Mouse (Mus musculus) forebrain, embryonic 13.5 days (tissue): ENCODE results near the gene Zkscan5. TPM values are rescaled to one million over a fixed set of nuclear protein-coding genes. Genes with fewer than 3 reads are reported as not detected.
"Not testable (repeated sequence)": the region's sequence is repeated elsewhere in the genome, so short reads cannot be mapped to it uniquely, and the experiment has no call there.

Source experiments
- ATAC-seq: fragments of 200-750 bp; cut with Nextera tagmentation; 2 replicates; pipeline ENCODE4 v1.8.0; 2017
- H3K27ac ChIP-seq: fragments of 300-500 bp; sonication (generic); 2 replicates; pipeline ENCODE4 v1.5.1; 2015; ENCODE audit warnings: inconsistent platforms, mild to moderate bottlenecking, moderate library complexity
- H3K27me3 ChIP-seq: fragments of 300-500 bp; sonication (generic); 2 replicates; pipeline ENCODE4 v1.6.1; 2015; ENCODE audit warnings: mild to moderate bottlenecking, inconsistent platforms
- H3K36me3 ChIP-seq: fragments of 300-500 bp; sonication (generic); 2 replicates; pipeline ENCODE4 v1.6.1; 2015; ENCODE audit warnings: mild to moderate bottlenecking, inconsistent platforms; ENCODE audit not compliant: poor library complexity, severe bottlenecking
- H3K4me1 ChIP-seq: fragments of 300-500 bp; sonication (generic); 2 replicates; pipeline ENCODE4 v1.6.1; 2015; ENCODE audit warnings: inconsistent platforms
- H3K4me2 ChIP-seq: fragments of 300-500 bp; sonication (generic); 2 replicates; pipeline ENCODE4 v1.6.1; 2015; ENCODE audit warnings: inconsistent platforms, mild to moderate bottlenecking, moderate library complexity
- H3K4me3 ChIP-seq: fragments of 300-500 bp; sonication (generic); 2 replicates; pipeline ENCODE4 v1.5.1; 2015; ENCODE audit warnings: mild to moderate bottlenecking, inconsistent platforms
- H3K9ac ChIP-seq: fragments of 300-500 bp; sonication (generic); 2 replicates; pipeline ENCODE4 v1.6.1; 2015; ENCODE audit warnings: mild to moderate bottlenecking, inconsistent platforms
- H3K9me3 ChIP-seq: fragments of 300-500 bp; sonication (generic); replicated peaks from 2 replicates; pipeline ENCODE4 v1.6.1; 2016; ENCODE audit warnings: inconsistent platforms
- WGBS: fragments of 180-500 bp; shearing (Covaris S2); methylation state at CpG from one replicate; pipeline ENCODE4 v1.1.7; 2015; 5-methylcytosine and 5-hydroxymethylcytosine counted together
- polyA plus RNA-seq: library from polyadenylated mRNA; unstranded; fragments of >200 nt; fragmentation: Nextera tagmentation; extraction: Ambion mirVana; gene quantifications from 2 replicates; pipeline ENCODE4 v1.2.1, GENCODE M21; 2015

The Zkscan5 gene
- polyA plus RNA-seq, 1 experiment from 2014 or later = 16.6 TPM

GRCm38 (mm10) chr5:145191962-145192361 is 12.4 kb upstream of the Zkscan5 start, which contains the start of gene Atp5j2:
Gene Atp5j2, minus strand, starts transcription at chr5:145192062.
- H3K36me3 ChIP-seq = peaks cover 42% of the 10 kb centered on the region
- no peak for ATAC-seq
- H3K27me3 ChIP-seq = no peaks in the 10 kb centered on the region
- peak within 1 kb of the TSS; percentile 80 for H3K27ac ChIP-seq
- no peaks in the 10 kb centered on the region for H3K9me3 ChIP-seq
- peak within 1 kb of the TSS; percentile 96 for H3K9ac ChIP-seq
- peaks cover 21% of the 10 kb centered on the region for H3K4me1 ChIP-seq
- 78% methylated on average over 2 of the region's 2 CpGs for WGBS
- H3K4me3 ChIP-seq = peak within 1 kb of the TSS; percentile 89
- peak within 1 kb of the TSS; percentile 90 for H3K4me2 ChIP-seq

GRCm38 (mm10) chr5:145200387-145200786 is 4.0 kb upstream of the Zkscan5 start:
- ATAC-seq = no peak
- H3K27me3 ChIP-seq = no peaks in the 10 kb centered on the region
- H3K4me1 ChIP-seq = peaks cover 17% of the 10 kb centered on the region
- H3K36me3 ChIP-seq = peaks cover 24% of the 10 kb centered on the region
- peak overlapping the region; percentile 97 for H3K4me2 ChIP-seq
- peak overlapping the region; percentile 69; the same call in 1 of the 2 replicates for H3K4me3 ChIP-seq
- no peak overlapping the region for H3K27ac ChIP-seq
- H3K9ac ChIP-seq = no peak overlapping the region
- H3K9me3 ChIP-seq = no peaks in the 10 kb centered on the region
- 81% methylated on average over 7 of the region's 7 CpGs for WGBS

GRCm38 (mm10) chr5:145201321-145201991 is 2.9 kb upstream of the Zkscan5 start, which contains the start of gene Zkscan14:
Gene Zkscan14, minus strand, starts transcription at chr5:145201868.
- Histone ChIP-seq H3K27ac (no peak within 1 kb of the TSS; the same call in 1 of the 2 replicates), H3K9me3 (no peaks in the 10 kb centered on the region), H3K9ac (peak within 1 kb of the TSS; percentile 74), H3K4me3 (peak within 1 kb of the TSS; percentile 69), H3K36me3 (peaks cover 13% of the 10 kb centered on the region), H3K27me3 (no peaks in the 10 kb centered on the region), H3K4me1 (peaks cover 25% of the 10 kb centered on the region), H3K4me2 (peak within 1 kb of the TSS; percentile 97)
- ATAC-seq = peak; percentile 14; the same call in 1 of the 2 replicates
- WGBS = 2% methylated on average over 37 of the region's 37 CpGs

GRCm38 (mm10) chr5:145202446-145202845 is 1.9 kb upstream of the Zkscan5 start:
- H3K4me3 ChIP-seq = no peak overlapping the region
- no peak overlapping the region for H3K27ac ChIP-seq
- whole genome bisulfite sequencing = 51% methylated on average over 3 of the region's 3 CpGs
- H3K27me3 ChIP-seq = no peaks in the 10 kb centered on the region
- no peak overlapping the region for H3K9ac ChIP-seq
- peaks cover 25% of the 10 kb centered on the region for H3K4me1 ChIP-seq
- no peaks in the 10 kb centered on the region for H3K9me3 ChIP-seq
- ATAC-seq = no peak
- H3K4me2 ChIP-seq = no peak overlapping the region
- H3K36me3 ChIP-seq = peaks cover 13% of the 10 kb centered on the region

- Histone ChIP-seq H3K27ac (no peak overlapping the region), H3K4me1 (peaks cover 25% of the 10 kb centered on the region), H3K27me3 (no peaks in the 10 kb centered on the region), H3K4me3 (peak overlapping the region; percentile 60), H3K4me2 (peak overlapping the region; percentile 65), H3K36me3 (peaks cover 23% of the 10 kb centered on the region), H3K9ac (peak overlapping the region; percentile 50), H3K9me3 (no peaks in the 10 kb centered on the region)
- ATAC-seq = no peak
- WGBS = 24% methylated on average over 9 of the region's 9 CpGs
Measured at GRCm38 (mm10) chr5:145205041-145205440, 679 bp downstream of the Zkscan5 start.

GRCm38 (mm10) chr5:145207385-145207784 is 3.0 kb downstream of the Zkscan5 start:
- peaks cover 46% of the 10 kb centered on the region for H3K36me3 ChIP-seq
- H3K27me3 ChIP-seq = no peaks in the 10 kb centered on the region
- no peak for ATAC-seq
- 97% methylated on average over 6 of the region's 6 CpGs for WGBS
- peaks cover 13% of the 10 kb centered on the region for H3K4me1 ChIP-seq
- H3K9me3 ChIP-seq = no peaks in the 10 kb centered on the region
- H3K9ac ChIP-seq = no peak overlapping the region
- no peak overlapping the region for H3K4me2 ChIP-seq
- H3K4me3 ChIP-seq = no peak overlapping the region
- no peak overlapping the region for H3K27ac ChIP-seq

- Histone ChIP-seq H3K9ac (no peak overlapping the region), H3K4me3 (no peak overlapping the region), H3K27me3 (no peaks in the 10 kb centered on the region), H3K4me1 (peaks cover 13% of the 10 kb centered on the region), H3K9me3 (no peaks in the 10 kb centered on the region), H3K36me3 (peaks cover 52% of the 10 kb centered on the region), H3K27ac (no peak overlapping the region), H3K4me2 (no peak overlapping the region)
- ATAC-seq = no peak
- 89% methylated on average over 6 of the region's 6 CpGs for whole genome bisulfite sequencing
Measured at GRCm38 (mm10) chr5:145207954-145208353, 3.6 kb downstream of the Zkscan5 start.

- not testable (repeated sequence) for H3K9ac ChIP-seq, H3K27ac ChIP-seq, H3K27me3 ChIP-seq, H3K9me3 ChIP-seq, H3K4me2 ChIP-seq, ATAC-seq, H3K4me3 ChIP-seq
- Histone ChIP-seq H3K4me1 (peaks cover 13% of the 10 kb centered on the region), H3K36me3 (peaks cover 53% of the 10 kb centered on the region)
- WGBS = 47% methylated on average over 11 of the region's 11 CpGs
Measured at GRCm38 (mm10) chr5:145208391-145208790, 4.0 kb downstream of the Zkscan5 start.

GRCm38 (mm10) chr5:145211340-145211739 is 7.0 kb downstream of the Zkscan5 start:
- H3K36me3 ChIP-seq = peaks cover 74% of the 10 kb centered on the region
- WGBS = 97% methylated on average over 4 of the region's 4 CpGs
- H3K27me3 ChIP-seq = no peaks in the 10 kb centered on the region
- H3K4me3 ChIP-seq = no peak overlapping the region
- no peak overlapping the region for H3K27ac ChIP-seq
- H3K4me1 ChIP-seq = no peaks in the 10 kb centered on the region
- no peak overlapping the region for H3K4me2 ChIP-seq
- no peak for ATAC-seq
- H3K9ac ChIP-seq = no peak overlapping the region
- H3K9me3 ChIP-seq = no peaks in the 10 kb centered on the region

- 96% methylated on average over 4 of the region's 4 CpGs for WGBS
- Histone ChIP-seq H3K4me3 (no peak overlapping the region), H3K4me1 (no peaks in the 10 kb centered on the region), H3K36me3 (peaks cover 70% of the 10 kb centered on the region), H3K4me2 (no peak overlapping the region), H3K9me3 (no peaks in the 10 kb centered on the region), H3K27me3 (no peaks in the 10 kb centered on the region), H3K27ac (no peak overlapping the region), H3K9ac (no peak overlapping the region)
- no peak for ATAC-seq
Measured at GRCm38 (mm10) chr5:145212216-145212615, 7.9 kb downstream of the Zkscan5 start.

GRCm38 (mm10) chr5:145213505-145213904 is 9.1 kb downstream of the Zkscan5 start:
- Histone ChIP-seq H3K9ac (no peak overlapping the region), H3K27ac (no peak overlapping the region), H3K9me3 (no peaks in the 10 kb centered on the region), H3K4me1 (no peaks in the 10 kb centered on the region), H3K27me3 (no peaks in the 10 kb centered on the region), H3K4me3 (no peak overlapping the region), H3K4me2 (no peak overlapping the region), H3K36me3 (peaks cover 69% of the 10 kb centered on the region)
- WGBS = 91% methylated on average over 3 of the region's 3 CpGs
- no peak for ATAC-seq

GRCm38 (mm10) chr5:145214679-145215078 is 10.3 kb downstream of the Zkscan5 start:
- Histone ChIP-seq H3K4me1 (no peaks in the 10 kb centered on the region), H3K27ac (no peak overlapping the region), H3K4me3 (no peak overlapping the region), H3K9ac (no peak overlapping the region), H3K36me3 (peaks cover 72% of the 10 kb centered on the region), H3K4me2 (no peak overlapping the region), H3K9me3 (no peaks in the 10 kb centered on the region), H3K27me3 (no peaks in the 10 kb centered on the region)
- ATAC-seq = no peak
- 66% methylated on average over 4 of the region's 4 CpGs for WGBS

- Histone ChIP-seq H3K9ac (no peak overlapping the region), H3K4me3 (no peak overlapping the region), H3K36me3 (peaks cover 69% of the 10 kb centered on the region), H3K4me2 (no peak overlapping the region), H3K9me3 (no peaks in the 10 kb centered on the region), H3K4me1 (no peaks in the 10 kb centered on the region), H3K27me3 (no peaks in the 10 kb centered on the region), H3K27ac (no peak overlapping the region)
- 84% methylated on average over 6 of the region's 6 CpGs for WGBS
- ATAC-seq = no peak
Measured at GRCm38 (mm10) chr5:145217746-145218145, 13.4 kb downstream of the Zkscan5 start.
